Mouse (Mus musculus) small intestine, adult 10 weeks (tissue): ENCODE data around the gene S100a14. TPM values are rescaled to one million over a fixed set of nuclear protein-coding genes. Genes with fewer than 3 reads are reported as not detected.

Experiments
- polyA plus RNA-seq: library from polyadenylated mRNA; stranded (reverse); fragments of 350-450 nt; fragmentation: Illumina TruSeq; extraction: RNeasy Lipid Tissue Mini Kit (QIAGEN cat#74804); gene quantifications from one replicate; pipeline ENCODE4 v1.2.3, GENCODE M21; 2014; ENCODE audit warnings: low replicate concordance

Gene S100a14
- not detected for polyA plus RNA-seq

GRCm38 (mm10) chr3:90526580-90526979, at the start of gene S100a14:
Gene S100a14, plus strand, starts transcription at chr3:90526856.

GRCm38 (mm10) chr3:90490696-90491256, 35.9 kb upstream of the S100a14 start, which contains the start of gene Snapin:
Gene Snapin, minus strand, starts transcription at chr3:90491033.

GRCm38 (mm10) chr3:90508950-90509746, 17.5 kb upstream of the S100a14 start, which contains the start of gene Chtop:
Gene Chtop, minus strand, starts transcription at chr3:90509498.

GRCm38 (mm10) chr3:90513796-90514590, 12.7 kb upstream of the S100a14 start, which contains the start of the genes S100a1 and S100a13:
Gene S100a1, minus strand, starts transcription at chr3:90514392.
Gene S100a13, plus strand, starts transcription at chr3:90514435.

GRCm38 (mm10) chr3:90537141-90537904, 10.7 kb downstream of the S100a14 start, which contains the start of gene S100a16:
Gene S100a16, plus strand, starts transcription at chr3:90537254.

GRCm38 (mm10) chr3:90560008-90560628, 33.5 kb downstream of the S100a14 start, which contains the start of gene S100a3:
Gene S100a3, plus strand, starts transcription at chr3:90560578.

Other genes starting within 250 kb of the S100a14 start
- 20.5 TPM for gene Gatad2b, start 233.7 kb upstream of the S100a14 start, polyA plus RNA-seq
- gene Slc27a3, start 136.9 kb upstream of the S100a14 start, polyA plus RNA-seq, result not detected
- 8.9 TPM for gene Ints3, start 93.2 kb upstream of the S100a14 start, polyA plus RNA-seq
- 1.4 TPM for gene Npr1, start 61.0 kb upstream of the S100a14 start, polyA plus RNA-seq
- 30.4 TPM for gene Ilf2, start 50.7 kb upstream of the S100a14 start, polyA plus RNA-seq
- 32.7 TPM for gene Snapin, start 35.8 kb upstream of the S100a14 start, polyA plus RNA-seq
- 112 TPM for gene Chtop, start 17.4 kb upstream of the S100a14 start, polyA plus RNA-seq
- gene S100a1, start 12.5 kb upstream of the S100a14 start, polyA plus RNA-seq, result 27.6 TPM
- gene S100a13, start 12.4 kb upstream of the S100a14 start, polyA plus RNA-seq, result 2.8 TPM
- 9.7 TPM for gene S100a16, start 10.4 kb downstream of the S100a14 start, polyA plus RNA-seq
- gene S100a3, start 33.7 kb downstream of the S100a14 start, polyA plus RNA-seq, result not detected
- gene S100a2, start 63.4 kb downstream of the S100a14 start, polyA plus RNA-seq, result not detected
- gene Gm42674, start 75.0 kb downstream of the S100a14 start, polyA plus RNA-seq, result not detected
- gene S100a4, start 76.9 kb downstream of the S100a14 start, polyA plus RNA-seq, result not detected
- gene S100a5, start 81.7 kb downstream of the S100a14 start, polyA plus RNA-seq, result not detected
- gene S100a6, start 86.0 kb downstream of the S100a14 start, polyA plus RNA-seq, result 8.6 TPM
- not detected for gene S100a7a, start 127.2 kb downstream of the S100a14 start, polyA plus RNA-seq
- not detected for gene S100a8, start 142.1 kb downstream of the S100a14 start, polyA plus RNA-seq
- gene S100a9, start 168.9 kb downstream of the S100a14 start, polyA plus RNA-seq, result not detected
- not detected for gene Pglyrp4, start 200.1 kb downstream of the S100a14 start, polyA plus RNA-seq